Mouse (Mus musculus) lung, postnatal 0 days (tissue): ENCODE data around the gene Strip1.

ENCODE experiments used
- CTCF ChIP-seq: IDR thresholded peaks from 2 replicates; pipeline ENCODE4 v1.5.1; 2016; ENCODE audit warnings: antibody characterized with exemption, mild to moderate bottlenecking
- EP300 ChIP-seq: IDR thresholded peaks from 2 replicates; pipeline ENCODE4 v1.6.1; 2016; ENCODE audit warnings: antibody characterized with exemption, mild to moderate bottlenecking, control low read depth

DNA sequence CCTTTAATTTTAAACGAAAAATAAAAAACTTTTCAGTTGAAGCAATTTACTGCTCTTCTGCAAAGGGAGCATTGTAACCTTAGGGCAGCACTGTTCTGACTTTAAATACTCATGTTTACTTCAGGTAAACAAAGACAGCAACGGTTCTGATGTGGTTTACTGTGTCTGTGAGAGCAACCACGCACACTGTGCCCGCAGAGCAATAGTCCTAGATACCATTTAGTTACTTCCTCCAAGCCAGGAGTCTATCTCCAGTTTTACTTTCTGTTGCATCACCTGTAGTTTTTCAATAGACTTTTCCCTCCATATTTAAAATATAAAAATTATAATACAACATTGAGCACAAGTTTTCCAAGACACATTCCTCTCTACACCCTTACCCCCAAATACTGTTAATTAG, 39.0 kb upstream of the Strip1 start:
- TF ChIP-seq CTCF (no peak), EP300 (no peak)
